Mouse (Mus musculus): Measurements from ENCODE around the gene Fcf1.

DNA sequence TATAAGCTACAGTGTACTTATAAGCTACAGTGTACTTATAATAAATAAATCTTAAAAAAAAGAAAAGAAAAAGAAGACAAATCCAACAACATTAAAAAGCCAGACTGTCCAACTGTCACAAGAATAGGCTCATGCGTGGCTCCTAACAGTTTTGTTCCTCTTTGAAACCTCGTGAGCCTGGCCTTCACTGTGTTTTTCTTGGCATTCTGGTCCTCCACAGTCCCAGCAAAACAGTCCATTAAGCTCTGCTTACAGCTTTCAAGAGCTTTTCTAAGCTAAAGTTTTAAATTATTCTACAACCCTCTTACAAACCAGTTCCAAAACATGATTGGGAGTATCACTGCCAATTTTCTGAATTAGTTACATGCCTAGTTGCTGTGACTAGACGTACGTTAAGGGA is 18.8 kb downstream of the Fcf1 start:
- no peak for TF ChIP-seq MAX (IDR thresholded peaks at IDR 0.05; ENCODE audit: low read depth)
- TF ChIP-seq POLR2A (IDR thresholded peaks at IDR 0.05; ENCODE audit: insufficient read length, low read depth), result no peak
- TF ChIP-seq TCF12 (IDR thresholded peaks at IDR 0.05; ENCODE audit: insufficient read depth, poor library complexity, severe bottlenecking), result no peak
- TF ChIP-seq E2F4 (IDR thresholded peaks at IDR 0.05; ENCODE audit: insufficient read depth), result no peak
- TF ChIP-seq CEBPB (IDR thresholded peaks at IDR 0.05; ENCODE audit: insufficient read depth, poor library complexity, severe bottlenecking), result no peak
- no peak for TF ChIP-seq USF1 (IDR thresholded peaks at IDR 0.05; ENCODE audit: low read depth)
- TF ChIP-seq MYOD1 (IDR thresholded peaks at IDR 0.05; ENCODE audit: control insufficient read depth in 1 of 3, insufficient read length in 2 of 3, low read depth in 2 of 3), result no peak
- TF ChIP-seq MYOG (IDR thresholded peaks at IDR 0.05; ENCODE audit: control insufficient read depth in 1 of 3, insufficient read depth in 1 of 3, insufficient read length in 2 of 3, low read depth in 2 of 3), result no peak
- TF ChIP-seq TCF3 (IDR thresholded peaks at IDR 0.05; ENCODE audit: insufficient read length, low read depth), result no peak
- no peak for TF ChIP-seq REST (IDR thresholded peaks at IDR 0.05; ENCODE audit: insufficient read depth, insufficient read length)

Measured in myocyte (in vitro differentiated cells).